Mouse (Mus musculus) MEL (cell line): ENCODE results near the gene Rhcg.

ENCODE experiments used
- CHD2 ChIP-seq: IDR thresholded peaks from 2 replicates; pipeline ENCODE4 v1.6.1; 2011; ENCODE audit warnings: low read length, improper control_type of control experiment
- CTCF ChIP-seq, 3 experiments: IDR thresholded peaks in 2 of 3; conservative IDR thresholded peaks in 1 of 3; 2 replicates each; pipeline ENCODE4 v1.5.1; 2011 to 2012; ENCODE audit warnings: low read length in 3 of 3, low read depth in 2 of 3, mild to moderate bottlenecking in 2 of 3, improper control_type of control experiment in 1 of 3, inconsistent platforms in 1 of 3, mixed read lengths in 1 of 3, moderate library complexity in 1 of 3; ENCODE audit not compliant: control insufficient read depth in 1 of 3, insufficient read depth in 1 of 3, poor library complexity in 1 of 3, severe bottlenecking in 1 of 3
- ELF1 ChIP-seq: IDR thresholded peaks from 2 replicates; pipeline ENCODE4 v1.6.1; 2014; ENCODE audit warnings: low read depth, mild to moderate bottlenecking, inconsistent platforms, low read length, improper control_type of control experiment, moderate library complexity
- EP300 ChIP-seq, 2 experiments: IDR thresholded peaks; 2 replicates each; pipeline ENCODE4 v1.6.1; 2011; ENCODE audit warnings: improper control_type of control experiment in 2 of 2, low read length in 2 of 2, low read depth in 1 of 2, mild to moderate bottlenecking in 1 of 2
- GATA1 ChIP-seq: IDR thresholded peaks from 2 replicates; pipeline ENCODE4 v1.6.1; 2011; ENCODE audit warnings: low read depth, low read length, improper control_type of control experiment
- JUND ChIP-seq: IDR thresholded peaks from 2 replicates; pipeline ENCODE4 v1.6.1; 2011; ENCODE audit warnings: low read depth, mild to moderate bottlenecking, improper control_type of control experiment, low read length

GRCm38 (mm10) chr7:79619493-79619892 is 2.0 kb upstream of the Rhcg start:
- TF ChIP-seq GATA1 (no peak), CTCF (IDR thresholded peaks at IDR 0.05 in 2 of 3, conservative IDR thresholded peaks at IDR 0.05 in 1 of 3; ENCODE audit: control insufficient read depth in 1 of 3, insufficient read depth in 1 of 3, low read depth in 2 of 3, low read length in 3 of 3, poor library complexity in 1 of 3, severe bottlenecking in 1 of 3) (peak; percentile 20 to 52 (median 49); a peak in 5 of 6 replicates), EP300 (IDR thresholded peaks at IDR 0.05; ENCODE audit: low read depth in 1 of 2, low read length in 2 of 2) (no peak), CHD2 (no peak), ELF1 (no peak), JUND (no peak)
